Mouse (Mus musculus): Measurements from ENCODE around the gene Tnpo2.

Tnpo2 gene

DNA sequence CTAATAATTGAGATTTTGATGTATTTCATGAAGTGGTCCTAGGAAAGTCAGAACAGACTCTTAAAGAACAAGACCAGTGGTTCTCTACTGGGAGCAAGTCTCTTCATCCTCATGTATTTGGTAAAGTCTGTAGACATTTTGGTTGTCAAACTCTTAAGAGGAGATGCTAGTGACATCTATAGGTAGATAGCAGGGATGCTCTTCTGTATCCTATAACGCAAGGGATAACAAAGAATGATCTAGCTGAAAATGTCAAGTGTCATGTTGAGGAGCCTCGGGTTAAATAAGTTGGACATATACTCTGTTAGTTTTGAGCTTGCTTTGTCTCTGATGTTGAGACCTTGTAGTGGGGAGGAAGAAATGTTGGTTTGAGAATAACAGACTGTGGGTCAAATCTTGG, 8.8 kb upstream of the Tnpo2 start:
- DNase-seq: no peak

DNA sequence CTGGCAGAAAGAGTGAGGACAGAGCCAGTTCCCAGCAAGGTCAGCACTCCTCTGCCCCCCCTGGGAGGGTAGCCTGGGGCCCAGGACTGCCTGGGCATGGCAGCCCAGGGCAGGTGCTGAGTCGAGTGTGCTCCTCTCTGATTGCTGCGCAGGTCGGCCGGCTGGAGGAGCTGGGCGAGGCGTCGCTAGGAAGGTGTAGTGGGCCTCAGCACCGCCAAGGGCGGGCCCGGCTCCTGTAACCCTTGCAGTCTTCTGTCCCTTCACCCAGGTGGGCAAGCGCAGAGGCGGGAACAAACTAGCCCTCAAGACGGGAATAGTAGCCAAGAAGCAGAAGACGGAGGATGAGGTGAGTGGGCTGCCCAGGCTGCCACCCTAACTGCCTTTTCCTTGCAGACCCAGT, 7.4 kb upstream of the Tnpo2 start:
- no peak for DNase-seq

DNA sequence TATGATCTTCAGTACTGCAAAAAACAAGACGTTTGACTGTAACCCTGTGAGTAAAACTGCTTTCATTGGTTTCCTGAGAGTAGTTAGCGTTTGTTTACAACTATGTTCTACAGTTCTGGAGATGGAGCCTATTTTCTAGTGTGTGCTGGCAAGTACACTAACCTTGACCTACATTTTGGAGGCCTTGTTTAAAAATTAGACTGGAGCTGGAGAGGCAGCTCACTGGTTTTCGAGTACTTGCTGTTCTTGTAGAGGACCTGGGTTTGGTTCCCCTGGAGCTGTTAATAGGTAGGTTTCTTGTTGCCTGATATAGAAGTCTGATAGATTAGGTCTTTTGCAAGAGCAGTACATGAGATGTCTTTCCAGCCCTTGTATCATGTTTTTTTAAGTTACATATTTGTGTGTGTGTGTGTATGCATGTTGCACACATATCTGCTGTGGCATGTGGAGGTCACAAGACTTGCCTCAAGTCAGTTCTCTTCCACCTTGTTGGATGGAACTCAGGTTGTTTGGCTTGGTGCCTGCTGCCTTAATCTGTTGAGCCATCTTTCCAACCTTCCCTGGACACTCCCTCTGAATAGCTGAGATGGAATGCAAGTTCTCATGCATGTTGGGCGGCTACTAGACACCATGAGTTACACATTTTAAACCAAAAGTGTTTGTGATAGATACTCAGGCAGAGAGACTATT, 3.9 kb upstream of the Tnpo2 start:
- DNase-seq: peak; percentile 64

DNA sequence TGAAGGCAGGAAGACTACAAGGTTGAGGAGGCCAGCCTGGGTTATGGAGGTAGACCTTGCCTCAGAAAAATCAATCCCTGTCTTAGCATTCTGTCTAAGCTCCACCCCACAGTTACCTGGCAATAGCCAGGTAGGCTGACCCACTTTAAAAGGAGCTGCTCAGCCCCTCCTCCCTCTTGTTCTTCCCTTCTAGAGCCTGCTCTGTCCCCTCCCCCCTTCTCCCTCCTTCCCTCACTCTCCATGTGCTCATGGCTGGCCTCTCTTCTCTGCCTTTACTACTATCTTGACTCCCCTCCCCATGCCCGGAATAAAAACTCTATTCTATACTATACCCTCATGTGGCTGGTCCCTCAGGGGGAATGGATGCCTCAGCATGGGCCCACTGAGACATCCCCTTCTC, 2.8 kb upstream of the Tnpo2 start:
- no peak for DNase-seq

DNA sequence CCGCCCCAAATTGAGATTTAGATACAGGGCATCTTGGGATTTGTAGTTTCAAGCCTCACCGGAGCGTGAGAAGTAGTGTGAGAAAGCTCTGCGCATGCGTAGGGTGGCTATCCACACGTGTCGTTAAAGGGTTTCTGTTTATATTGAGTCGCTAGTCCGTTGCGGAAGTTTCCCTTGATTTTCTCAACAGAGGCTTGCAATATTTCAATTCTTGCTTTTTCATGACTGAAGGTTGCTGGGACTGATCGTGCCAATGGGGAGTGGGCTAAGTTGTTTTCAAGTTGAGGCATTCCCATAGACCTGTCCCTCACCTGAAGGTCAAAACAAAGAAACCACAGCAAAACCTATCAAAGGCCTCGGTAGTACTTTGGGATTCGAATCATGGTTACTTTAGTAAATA, 2.0 kb upstream of the Tnpo2 start:
- DNase-seq: peak; percentile 71

DNA sequence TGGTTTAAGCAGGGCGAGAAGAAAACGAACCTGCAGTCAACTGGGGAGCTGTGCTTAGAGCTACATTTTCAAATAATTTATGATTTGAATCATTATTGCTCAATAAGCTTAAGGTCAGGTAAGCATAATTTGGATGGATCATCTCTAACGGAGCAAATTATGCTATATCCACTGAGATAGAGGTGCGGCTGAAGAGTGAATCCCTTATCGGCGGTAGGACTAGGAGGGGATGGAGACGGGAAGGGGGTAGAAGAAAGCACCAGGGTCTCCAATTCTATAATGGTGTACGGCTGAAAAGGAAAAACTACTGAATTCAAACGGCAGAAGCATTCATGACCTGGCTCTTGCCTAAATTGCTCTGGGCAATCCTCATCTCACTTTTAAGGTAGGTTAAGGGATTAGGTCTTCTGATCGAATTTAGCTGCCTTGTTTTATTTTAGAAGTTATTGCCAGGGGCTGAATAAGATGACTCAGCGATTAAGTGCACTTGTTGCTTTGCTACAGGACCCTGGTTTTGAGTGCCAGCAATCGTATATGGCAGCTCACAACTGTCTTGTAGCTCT, 1.5 kb upstream of the Tnpo2 start:
- DNase-seq: no peak

DNA sequence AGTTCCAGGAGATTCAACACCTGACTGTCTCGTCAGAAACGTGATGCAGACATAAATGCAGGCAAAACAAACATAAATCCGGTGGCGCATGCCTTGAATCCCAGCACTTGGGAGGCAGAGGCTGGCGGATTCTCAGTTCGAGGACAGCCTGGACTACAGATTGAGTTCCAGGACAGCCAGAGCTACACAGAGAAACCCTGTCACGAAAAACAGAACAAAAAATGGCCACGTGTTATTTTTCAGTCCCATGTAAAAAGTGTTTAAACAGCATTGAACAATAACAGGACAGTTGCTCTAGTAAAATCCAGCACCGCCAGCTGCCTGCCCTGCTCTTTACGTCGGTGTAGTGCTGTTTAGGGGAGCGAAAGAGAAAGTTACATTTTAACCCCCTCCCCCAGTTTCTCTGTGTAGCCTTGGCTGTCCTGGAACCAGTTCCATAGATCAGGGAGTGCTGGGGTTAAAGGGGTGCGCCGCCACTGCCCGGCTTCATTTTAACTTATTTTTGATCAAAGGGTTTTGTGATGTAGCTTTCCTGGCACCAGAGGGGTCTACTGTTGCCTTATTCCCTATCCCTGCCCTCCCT, 896 bp upstream of the Tnpo2 start:
- peak; percentile 53 for DNase-seq

DNA sequence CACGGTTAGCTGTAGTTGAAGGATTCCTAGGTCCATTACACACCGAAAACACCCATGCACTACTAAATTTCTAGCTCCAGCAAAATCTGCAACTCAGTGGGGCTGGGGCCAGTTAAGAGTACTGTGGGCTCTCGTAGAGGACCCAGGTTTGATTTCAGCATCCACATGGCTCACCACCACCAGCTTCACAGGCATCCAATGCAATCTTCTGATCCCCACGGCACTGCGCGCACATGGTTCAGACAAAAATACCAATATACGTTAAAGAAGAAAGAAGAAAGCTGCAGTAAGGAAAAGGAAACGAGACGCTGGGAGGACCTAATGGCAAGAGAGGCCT, 366 bp upstream of the Tnpo2 start:
- DNase-seq: no peak

DNA sequence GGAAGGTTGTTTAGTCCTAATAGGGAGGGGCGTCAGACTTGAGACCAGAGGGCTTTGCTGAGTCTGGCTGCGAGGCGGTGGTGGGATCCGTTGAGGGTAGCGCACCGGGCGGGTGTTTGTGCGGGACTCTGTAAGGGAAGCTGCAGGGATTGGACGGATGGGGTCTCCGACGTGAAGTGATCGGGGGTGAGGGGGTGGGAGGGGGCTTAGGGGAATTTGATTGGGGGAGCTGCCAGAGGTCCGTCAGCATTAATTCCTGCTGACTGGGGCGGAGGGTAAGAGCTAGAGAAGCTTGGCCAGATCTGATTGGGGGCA, 608 bp downstream of the Tnpo2 start:
- no peak for DNase-seq

DNA sequence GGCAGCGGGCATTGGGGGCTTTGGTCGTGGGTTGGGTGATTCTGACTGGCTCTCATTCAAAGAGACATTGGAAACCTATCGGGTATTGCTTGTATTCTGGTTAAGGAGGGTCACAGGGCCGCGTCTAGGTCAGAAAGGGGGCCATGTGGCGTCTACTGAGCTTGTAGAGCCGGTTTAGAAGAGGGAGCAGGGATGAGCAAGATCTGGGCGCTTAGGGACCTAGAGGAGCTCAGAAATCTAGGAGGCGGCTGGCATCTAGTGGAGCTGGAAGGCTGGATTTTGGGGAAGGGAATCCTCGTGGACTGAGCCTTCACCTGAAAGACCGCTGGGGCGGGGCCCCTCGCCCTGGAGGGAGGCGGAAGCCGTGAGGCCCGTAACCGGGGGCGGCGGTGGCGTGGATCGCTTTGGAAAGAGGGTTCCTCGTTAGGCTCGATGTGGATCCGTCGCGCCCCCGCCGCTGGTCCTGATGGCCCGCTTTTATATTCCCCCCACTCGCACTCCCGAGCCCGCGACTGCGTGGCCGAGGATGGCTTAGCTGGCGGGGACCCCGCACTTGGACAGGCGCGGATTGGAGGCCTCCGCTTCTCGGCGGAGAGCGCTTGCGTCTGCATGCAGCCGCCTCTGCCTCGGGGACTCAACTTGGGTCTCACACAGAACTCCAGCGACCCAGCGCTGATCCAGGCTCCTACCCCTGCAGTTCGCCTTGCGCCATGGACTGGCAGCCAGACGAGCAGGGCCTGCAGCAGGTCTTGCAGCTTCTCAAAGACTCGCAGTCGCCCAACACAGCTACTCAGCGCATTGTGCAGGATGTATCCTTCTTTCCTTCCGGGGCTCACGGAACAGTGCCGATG, 1.2 kb downstream of the Tnpo2 start:
- peak; percentile 50 for DNase-seq

DNA sequence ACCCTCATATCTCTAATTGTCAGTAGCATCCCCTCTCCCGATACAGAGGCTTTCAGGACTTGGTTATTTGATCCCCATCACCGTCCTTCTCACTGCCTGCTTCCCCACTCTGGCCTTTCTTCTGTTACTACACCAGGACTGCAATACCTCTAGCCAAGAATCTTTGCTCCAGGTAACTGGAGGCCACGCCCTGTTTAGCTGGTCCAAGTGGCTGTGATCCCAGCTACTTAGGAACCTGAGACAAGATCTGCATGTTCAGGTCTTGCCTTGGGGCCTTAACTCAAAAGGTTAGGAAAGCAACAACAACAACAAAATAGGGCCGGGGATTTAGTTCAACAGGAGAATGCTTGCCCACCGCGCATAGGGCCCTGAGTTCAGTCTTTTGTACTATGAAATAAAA, 6.9 kb downstream of the Tnpo2 start:
- DNase-seq: no peak

DNA sequence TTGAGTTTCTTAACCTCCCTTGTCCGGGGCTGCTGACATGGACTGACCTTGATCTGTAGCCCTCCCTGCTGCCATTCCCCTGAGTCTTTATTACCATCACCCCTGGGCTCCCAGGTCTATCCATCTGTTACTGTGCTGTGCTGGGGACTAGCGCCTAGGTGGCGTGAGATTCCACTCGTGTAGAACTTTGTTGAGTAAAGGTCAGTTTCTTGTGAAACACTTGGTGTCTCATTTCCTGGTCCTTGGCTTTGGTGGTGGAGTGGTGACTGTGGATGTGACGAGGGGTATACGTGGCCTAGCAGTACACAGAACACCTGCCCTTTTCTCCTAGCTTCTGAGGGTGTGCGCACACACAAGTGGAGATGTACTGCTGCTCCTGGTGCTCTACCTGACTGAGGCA, 20.7 kb downstream of the Tnpo2 start:
- DNase-seq: no peak

DNA sequence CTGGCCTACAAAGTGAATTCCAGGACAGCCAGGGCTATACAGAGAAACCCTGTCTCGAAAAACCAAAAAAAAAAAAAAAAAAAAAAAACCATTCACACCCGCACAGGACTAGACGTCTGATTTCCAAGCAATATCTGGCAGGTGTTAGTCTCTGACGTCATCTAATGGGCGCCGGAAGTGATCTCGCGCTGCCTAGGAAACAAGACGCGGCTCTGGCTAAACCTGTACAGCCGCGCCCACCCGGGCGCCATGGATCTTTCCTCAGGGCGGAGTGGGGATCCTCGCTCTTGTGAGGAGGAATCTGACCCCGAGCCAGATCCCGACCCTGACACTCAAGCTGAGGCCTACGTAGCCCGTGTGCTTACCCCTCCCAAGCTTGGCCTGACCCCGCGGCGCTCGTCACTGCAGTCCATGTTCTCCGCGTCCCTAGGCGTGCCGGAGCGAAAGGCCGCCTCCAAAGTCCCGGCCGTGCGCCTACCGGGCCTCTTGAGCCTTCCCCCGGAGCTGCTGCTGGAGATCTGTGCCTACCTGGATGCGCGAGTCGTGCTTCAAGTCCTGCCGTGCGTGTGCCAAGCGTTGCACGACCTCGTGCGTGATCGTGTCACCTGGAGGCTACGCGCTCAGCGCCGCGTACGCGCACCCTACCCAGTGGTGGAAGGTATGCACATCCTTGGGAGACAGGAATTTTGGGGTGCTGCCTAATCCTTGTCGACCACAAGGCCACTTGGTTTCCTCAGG, 23.3 kb downstream of the Tnpo2 start, which contains the start of gene Fbxw9:
Gene Fbxw9 (plus strand): TSS at position 177 of the 738 bp plus-strand sequence.
- peak; percentile 92 for DNase-seq

DNA sequence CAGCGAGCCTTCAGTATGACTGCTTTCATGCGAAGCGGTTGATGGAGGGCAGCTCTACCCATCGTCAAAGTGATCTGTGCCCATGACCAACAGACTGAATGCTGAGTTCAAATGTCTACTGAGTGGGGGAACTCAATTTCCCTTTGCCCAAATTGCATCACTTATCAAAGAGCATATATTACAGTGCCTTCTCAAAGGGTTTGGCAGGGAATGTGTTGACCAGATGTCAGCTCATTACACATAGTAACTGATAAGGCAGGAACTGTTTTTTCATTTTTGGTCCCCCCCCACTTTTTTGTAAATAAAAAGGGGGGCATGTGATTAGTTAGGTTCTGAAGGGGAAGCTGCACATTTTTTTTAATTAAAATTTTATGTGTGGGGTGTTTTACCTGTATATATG, 25.9 kb downstream of the Tnpo2 start:
- no peak for DNase-seq

DNA sequence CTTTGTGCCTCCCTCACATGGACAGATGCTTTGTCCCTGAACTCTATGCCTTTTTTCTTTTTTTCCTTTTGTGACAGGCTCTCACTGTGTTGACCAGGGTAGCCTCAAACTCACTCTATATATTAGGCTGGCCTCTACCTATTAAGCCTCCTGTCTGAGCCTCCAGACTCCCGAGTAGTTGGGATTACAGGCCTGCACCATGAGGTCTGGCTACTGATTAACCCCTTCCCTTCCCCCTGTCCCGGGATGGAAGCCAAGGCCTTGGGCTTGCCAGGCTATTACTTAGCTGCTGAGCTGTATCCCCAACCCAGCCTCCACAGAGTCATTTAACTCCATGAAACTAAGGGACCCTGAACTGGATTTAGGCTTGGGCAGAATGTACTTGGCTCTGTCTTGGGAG, 28.5 kb downstream of the Tnpo2 start:
- peak; percentile 89 for DNase-seq

DNA sequence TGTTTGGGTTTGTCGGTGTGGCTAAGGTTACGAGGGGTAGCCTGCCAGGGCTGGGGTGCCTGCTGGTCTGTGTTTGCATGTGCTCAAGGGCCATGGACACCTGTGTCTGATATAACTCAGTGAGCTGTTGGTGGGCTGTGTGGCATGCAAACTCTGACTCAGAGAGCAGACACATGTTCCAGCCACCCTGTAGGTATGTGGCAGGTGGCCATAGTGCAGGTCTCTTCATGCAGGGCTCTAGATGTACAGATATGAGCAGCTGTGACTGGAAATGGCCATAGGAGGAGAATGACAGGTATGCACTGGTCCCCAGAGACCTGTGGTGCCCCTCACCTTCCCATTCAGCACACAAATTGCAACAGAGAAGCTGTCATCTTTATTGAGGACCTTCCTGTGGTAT, 30.4 kb downstream of the Tnpo2 start:
- no peak for DNase-seq

DNA sequence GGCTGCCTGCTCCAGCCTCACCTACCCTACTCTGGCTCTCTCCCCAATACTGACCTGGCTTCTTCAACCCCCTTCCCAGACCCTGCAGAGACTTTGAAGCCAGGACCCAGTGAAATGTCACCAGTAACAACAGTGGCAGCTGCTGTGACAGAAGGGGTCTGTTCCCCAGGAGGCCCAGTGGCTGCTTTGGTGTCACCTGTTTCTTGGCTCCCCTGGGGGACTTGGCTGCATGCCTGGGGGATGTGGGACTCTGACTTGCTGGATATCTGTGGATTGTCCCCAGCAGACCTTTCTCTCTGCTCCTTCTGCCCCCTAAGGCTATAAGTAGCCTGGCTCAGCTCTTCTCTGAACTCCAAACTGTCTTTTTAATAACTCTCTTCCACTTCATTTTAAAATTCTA, 31.3 kb downstream of the Tnpo2 start, which contains the start of gene Gm5741:
Gene Gm5741 (minus strand): TSS at position 1 of the 400 bp plus-strand sequence.
- no peak for DNase-seq

DNA sequence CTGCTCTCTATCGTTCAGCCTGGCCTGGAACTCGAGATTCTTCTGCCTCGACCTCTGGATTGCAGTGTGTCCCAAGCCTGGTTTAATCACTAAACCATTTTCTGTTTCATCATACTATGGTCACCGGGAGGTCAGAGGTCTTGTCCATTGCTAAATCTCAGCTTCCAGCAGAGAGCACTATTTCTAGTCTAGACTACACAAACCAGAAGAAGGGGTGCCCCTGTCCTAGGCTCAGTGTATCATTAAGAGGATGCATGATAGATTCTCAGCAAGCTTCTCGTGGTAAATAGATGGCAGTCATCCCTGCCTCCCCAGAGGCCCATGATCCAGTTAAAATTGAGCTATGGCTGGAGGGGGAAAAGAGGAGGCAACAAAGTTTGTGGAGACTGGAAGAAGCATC, 34.3 kb downstream of the Tnpo2 start:
- peak; percentile 48 for DNase-seq

DNA sequence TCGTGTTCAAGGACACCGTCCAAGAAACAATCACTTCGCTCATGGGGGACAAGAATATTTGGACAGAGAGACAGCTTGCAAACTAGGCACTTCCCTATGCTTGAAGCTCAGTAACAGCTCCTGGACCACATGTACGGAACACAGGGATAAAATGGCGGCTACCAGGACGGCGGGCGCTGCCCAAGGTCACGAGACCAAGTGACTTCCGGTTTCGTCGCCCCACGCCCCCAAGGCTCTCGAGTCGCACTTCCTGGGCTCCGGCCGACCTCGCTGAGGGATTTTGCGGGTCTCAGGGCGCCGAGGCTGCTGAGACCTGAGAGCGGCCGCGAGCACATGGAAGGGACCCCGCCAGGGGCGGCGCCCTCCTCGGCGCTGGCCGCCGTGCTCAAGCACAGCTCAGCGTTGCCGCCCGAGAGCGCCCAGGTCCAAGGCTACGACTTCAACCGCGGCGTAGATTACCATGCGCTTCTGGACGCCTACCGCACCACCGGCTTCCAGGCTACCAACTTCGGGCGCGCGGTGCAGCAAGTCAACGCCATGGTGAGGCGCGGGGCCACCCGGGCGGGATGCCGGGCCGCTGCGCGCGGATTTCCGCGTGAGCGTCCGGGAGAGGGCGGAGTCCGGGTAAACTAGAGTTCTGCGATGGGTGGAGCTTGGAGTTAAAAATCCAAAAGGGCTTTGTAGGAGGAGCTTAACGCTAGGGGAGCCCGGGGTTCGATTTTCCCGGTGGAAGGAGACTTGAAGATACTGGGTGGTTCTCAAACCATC, 35.0 kb downstream of the Tnpo2 start, which contains the start of gene Dhps:
Gene Dhps (plus strand): TSS at position 244 of the 768 bp plus-strand sequence.
- peak; percentile 93 for DNase-seq

DNA sequence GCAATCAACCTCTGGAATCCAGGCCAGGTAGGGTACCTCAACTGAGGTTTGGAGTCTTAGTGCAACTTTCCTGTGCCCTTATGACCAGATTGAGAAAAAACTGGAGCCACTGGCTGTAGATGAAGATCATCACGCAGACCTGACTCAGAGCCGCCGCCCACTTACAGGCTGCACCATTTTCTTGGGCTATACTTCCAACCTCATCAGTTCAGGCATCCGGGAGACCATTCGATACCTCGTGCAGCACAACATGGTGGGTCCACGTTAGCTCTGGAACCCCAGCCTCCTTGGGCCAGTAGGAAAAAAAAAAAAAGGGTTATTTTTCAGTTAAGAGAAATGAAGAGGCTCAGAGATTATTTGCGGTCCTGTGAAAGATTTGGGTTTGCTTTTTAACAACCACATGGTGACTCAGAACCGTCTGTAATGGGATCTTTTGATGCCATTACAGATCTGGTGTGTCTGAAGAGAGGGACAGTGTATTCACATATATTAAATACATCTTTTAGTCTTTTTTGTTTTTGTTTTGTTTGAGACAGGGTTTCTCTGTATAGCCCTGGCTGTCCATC, 35.7 kb downstream of the Tnpo2 start:
- DNase-seq: no peak

DNA sequence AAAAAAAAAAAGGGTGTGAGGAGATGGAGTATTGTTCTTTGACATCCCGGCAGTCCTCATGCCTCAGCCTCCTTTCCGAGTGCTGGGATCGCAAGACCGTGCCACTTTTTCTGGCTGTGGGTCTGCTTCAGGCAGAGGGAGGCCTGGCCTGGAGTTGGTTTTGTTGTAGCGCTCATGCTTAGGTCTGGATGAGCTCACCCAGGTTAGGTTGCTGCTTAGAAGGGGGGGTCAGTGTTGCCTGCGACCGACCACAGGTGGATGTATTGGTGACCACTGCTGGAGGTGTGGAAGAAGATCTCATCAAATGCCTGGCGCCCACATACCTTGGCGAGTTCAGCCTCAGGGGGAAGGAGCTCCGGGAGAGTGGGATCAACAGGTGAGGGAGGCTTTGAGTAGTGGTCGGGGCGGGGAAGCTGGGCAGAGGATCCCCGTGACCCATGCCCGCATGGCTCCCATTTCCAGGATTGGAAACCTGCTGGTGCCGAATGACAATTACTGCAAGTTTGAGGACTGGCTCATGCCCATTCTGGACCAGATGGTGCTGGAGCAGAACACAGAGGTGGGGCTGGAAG, 36.4 kb downstream of the Tnpo2 start:
- DNase-seq: no peak

DNA sequence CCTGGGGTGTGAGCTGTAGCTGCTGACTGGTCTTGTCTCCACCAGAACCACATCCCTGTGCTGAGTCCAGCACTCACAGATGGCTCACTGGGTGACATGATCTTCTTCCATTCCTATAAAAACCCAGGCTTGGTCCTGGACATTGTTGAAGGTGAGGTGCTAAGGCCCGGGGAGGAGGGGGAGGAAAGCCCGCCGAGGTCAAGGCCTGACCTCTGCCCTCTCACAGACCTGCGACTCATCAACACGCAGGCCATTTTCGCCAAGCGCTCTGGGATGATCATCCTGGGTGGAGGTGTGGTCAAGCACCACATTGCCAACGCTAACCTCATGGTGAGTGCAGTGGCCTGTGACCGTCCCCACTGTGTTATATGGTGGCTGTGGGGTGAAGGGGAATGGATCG, 37.5 kb downstream of the Tnpo2 start:
- DNase-seq: no peak
